Mouse (Mus musculus): ENCODE results near the gene Gnb4.

DNA sequence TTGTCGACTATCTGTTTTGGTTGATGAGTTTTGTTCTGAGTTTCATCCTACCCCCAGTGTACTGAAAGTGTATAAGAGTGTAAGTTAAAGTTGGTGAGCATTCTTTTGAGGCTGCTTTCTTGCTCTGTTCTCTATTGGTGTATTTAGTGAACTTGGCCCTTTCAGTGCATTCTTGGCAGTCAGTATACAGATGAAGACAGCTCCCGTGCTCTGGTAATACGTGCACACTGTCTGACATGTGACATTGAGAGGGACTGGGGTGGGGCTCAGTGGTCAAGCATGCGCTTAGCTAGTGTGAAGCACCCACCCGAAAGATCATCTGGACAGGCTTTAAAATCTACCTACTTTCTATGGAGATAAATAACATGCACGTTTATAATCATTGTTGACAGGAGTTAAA, 53.0 kb downstream of the Gnb4 start:
- no peak for TF ChIP-seq CTCF (IDR thresholded peaks at IDR 0.05; ENCODE audit: low read depth, low read length)
- no peak for TF ChIP-seq POLR2A (IDR thresholded peaks at IDR 0.05; ENCODE audit: borderline replicate concordance, low read depth, low read length)

Measured in bone marrow macrophage, adult 2 months (primary cell).